Mouse (Mus musculus): ENCODE results near the gene Lyz2. TPM values are rescaled to one million over a fixed set of nuclear protein-coding genes. Genes with fewer than 3 reads are reported as not detected.
"Not testable (repeated sequence)": the region's sequence is repeated elsewhere in the genome, so short reads cannot be mapped to it uniquely, and the experiment has no call there.

Gene Lyz2
- total RNA-seq (2015): 25,165 and 27,808 TPM in 2 replicates
- total RNA-seq (2017): 22,947 and 27,911 TPM in 2 replicates

DNA sequence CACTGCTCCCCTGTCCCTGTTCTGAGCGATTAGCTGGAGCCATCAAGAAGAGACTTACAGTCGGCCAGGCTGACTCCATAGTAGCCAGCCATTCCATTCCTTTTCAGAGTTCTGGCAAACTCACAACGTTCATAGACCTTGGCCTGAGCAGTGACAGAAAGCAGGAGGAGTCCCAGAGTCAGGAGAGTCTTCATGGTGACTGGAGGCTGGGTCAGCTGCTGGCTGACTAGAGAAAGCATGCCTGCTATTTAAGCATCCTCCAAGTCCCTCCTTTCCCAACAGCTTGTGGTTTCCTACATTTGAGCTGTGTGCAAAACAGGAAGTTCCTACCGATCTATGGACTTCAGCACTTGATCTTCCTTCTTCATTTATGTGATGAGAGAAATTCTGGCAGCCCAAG lies at the start of gene Lyz2:
Gene Lyz2 (minus strand): TSS at position 273 of the 400 bp plus-strand sequence.
- peak; percentile 65 for ATAC-seq (ENCODE audit: poor library complexity, severe bottlenecking)

DNA sequence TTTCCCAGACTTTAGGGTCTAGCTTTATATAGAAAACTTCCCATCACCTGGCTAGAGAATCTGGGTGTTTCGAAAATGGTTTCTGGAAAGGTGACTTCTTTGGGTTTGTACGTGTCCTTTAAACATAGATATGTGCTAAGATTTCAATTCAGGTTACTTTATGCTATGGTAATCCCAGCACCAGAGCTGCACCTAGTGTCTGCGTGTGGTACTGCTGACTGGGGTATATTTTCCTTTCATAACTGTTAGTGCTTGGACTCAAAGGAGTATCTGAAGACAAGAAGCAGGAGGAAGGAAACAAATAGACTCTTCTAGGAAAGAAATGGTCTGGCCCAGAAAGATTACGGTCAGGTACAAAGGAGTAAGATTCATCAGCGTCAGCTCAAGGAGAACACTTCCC lies 48.4 kb upstream of the Lyz2 start:
- ATAC-seq (ENCODE audit: poor library complexity, severe bottlenecking): peak; percentile 99

DNA sequence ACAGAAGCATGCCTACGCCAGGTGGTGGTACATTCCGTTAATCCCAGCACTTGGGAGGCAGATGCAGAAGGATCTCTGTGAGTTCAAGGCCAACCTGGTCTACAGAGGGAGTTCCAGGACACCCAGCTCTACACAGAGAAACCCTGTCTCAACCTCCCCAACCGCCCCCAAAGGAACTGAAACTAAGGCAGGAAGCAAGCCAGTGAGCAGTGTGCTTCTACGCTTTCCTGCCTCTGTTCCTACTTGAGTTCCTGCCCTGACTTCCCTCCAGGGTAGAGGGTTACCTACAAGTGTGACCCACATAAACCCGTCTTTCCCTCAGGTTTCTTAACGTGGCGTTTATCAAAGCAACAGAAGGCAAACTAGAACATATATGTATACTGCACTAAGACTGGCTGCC lies 41.7 kb upstream of the Lyz2 start:
- peak; percentile 89 for ATAC-seq (ENCODE audit: poor library complexity, severe bottlenecking)

DNA sequence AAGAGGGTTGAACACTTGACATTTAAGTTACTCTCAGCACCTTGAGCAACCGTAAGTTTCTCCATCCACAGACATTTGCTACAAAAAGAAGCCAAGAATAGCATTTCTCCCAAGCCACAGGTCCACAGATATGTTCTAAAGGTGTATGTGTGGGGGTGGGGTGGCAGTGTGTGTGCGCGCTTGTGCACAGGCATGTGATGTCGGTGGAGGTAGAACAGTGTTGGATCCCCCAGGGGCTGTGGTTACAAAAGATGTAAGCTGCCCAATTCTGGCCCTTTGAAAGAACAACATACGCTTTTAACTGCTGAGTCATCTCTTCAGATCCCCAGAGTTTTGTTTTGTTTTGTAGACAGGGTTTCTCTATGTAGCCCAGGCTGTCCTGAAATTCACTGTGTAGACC lies 40.5 kb upstream of the Lyz2 start:
- no peak for ATAC-seq (ENCODE audit: poor library complexity, severe bottlenecking)

DNA sequence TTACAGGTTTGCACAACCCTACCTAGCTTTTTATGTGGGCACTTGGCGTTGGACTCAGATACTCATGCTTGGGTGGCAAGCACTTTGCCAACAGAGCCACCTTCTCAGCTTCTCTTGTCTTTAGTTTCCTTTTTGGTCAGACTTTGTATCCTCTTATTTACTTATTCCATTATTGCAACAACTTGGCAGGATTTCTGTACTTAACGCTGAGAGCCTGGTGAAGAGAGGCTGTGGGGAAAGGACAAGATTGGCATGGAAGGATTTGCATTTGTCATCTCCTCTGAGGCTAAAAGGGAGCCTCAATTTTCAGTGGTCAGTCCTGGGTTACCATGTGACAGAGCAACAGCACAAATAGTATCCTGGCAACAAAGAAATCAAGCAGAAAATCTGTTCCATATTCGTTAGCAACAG lies 38.5 kb upstream of the Lyz2 start:
- no peak for ATAC-seq (ENCODE audit: poor library complexity, severe bottlenecking)

DNA sequence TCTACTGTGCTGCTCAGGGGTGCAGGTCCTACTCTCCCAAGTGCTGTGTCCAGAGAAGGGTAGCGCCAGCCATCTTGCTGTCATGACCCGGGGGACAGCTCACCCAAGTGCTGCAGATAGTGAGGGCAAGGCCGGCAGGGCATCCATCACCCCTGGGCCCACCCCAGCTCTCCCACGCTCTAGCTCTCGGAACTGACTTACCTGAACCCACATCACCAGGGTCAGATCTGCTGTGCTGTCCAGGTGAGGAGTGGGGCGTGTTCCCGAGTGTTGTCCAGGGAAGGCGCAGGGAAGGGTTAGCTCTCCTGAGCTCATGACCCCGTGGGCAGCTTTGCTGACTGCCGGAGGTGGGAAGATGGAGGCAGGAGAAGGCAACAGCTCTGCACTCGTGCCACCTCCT lies 34.3 kb upstream of the Lyz2 start:
- no peak for ATAC-seq (ENCODE audit: poor library complexity, severe bottlenecking)

DNA sequence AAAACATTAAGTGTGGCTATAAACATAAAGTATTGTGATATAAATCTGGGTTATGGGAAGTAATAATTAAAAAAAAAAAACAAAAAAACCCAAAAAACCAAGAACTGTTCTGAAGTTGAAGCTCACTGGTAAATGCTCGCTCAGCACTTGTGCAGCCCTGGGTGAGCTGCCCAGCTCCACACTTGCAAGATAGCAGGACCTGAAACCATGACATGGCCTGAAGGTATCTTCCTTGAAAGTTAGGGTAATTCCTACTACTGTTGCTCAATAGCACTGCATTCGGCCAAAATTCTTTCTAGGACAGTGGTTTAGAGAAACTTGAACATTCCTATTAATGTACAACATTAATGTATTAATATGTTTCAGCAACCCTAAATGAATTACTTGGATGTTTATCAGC lies 31.0 kb upstream of the Lyz2 start:
- peak; percentile 69 for ATAC-seq (ENCODE audit: poor library complexity, severe bottlenecking)

DNA sequence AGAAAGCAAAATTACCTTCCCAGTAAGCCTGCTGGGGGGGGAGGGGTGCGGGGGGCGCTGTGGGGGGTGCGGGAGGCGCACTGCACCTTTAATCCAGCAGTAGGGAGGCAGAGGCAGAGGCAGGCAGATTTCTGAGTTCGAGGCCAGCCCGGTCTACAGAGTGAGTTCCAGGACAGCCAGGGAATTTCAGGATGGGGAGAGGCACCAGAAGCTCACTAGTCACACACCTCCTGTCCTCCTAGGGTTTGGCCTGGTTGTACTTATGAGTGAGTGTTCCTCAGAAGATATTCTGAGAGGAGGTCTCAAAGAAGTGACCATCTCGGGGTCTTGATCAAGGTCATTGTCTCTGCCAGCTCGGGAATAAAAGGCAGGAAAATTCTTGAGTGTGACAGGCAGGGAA lies 30.0 kb upstream of the Lyz2 start:
- ATAC-seq (ENCODE audit: poor library complexity, severe bottlenecking): no peak

DNA sequence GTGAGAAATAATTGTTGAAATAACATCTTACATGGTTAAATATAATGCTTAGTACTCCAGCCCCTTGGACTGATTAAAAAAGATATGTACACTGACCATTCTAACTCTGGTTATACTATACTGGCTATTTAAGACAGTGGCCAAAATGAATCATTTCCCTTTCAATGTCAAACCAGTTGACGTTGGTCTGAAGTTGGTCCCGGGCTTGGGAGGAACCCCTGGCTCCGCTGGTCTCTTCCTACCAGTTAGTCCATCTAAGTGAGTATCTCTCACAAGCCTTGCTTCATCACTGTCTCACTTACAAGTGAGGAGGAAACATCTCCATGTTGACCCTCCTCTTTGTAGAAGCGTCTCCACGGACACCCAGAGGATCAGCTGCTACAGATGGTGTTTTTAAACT lies 22.2 kb upstream of the Lyz2 start:
- ATAC-seq (ENCODE audit: poor library complexity, severe bottlenecking): no peak

DNA sequence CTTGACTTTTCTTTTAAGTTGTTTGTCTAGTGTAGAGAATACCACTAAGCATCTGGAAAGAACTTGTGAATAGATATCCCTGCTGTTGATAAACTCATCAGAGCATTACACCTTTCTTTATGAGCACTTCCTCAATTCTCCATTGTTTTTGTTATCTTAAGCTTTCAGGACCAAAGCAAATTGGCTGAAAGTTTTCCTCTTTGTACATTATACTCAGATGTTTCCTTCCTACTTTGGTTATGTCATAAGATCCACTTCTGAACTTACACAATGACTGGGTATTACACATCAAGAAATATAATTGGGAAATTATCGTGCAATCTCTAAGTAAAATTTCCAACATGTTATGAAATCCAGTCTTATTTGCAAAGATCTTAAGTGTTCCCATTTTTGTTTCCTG lies 19.6 kb upstream of the Lyz2 start:
- ATAC-seq (ENCODE audit: poor library complexity, severe bottlenecking): peak; percentile 75

DNA sequence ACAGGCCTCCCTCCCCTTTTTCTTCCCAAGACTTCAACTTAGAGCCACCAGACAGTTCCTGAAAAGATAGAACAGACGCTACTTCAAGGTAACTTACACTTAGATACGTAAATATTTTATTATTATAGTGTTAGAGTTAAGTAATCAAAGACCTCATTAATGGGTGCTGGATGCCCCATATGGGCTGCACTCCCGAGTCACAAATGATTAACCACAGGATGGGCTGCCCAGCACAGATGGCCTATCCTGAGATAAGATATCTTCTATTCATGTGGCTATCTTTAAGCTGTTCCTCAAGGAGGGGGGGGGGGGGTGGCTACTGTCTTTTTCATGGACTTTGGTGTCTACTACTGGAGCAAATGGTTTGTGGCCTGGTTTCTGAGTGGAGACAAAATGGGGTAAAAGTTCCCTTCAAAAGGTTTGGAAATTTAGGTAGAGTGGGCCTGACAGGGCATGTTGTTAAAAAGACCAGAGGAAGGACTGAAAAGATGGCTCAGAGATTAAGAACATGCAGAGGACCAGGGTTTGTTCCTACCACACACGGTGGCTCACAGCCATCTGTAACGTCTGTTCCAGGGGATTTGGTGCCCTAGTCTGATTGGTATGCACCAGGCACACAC lies 17.9 kb upstream of the Lyz2 start:
- no peak for ATAC-seq (ENCODE audit: poor library complexity, severe bottlenecking)

DNA sequence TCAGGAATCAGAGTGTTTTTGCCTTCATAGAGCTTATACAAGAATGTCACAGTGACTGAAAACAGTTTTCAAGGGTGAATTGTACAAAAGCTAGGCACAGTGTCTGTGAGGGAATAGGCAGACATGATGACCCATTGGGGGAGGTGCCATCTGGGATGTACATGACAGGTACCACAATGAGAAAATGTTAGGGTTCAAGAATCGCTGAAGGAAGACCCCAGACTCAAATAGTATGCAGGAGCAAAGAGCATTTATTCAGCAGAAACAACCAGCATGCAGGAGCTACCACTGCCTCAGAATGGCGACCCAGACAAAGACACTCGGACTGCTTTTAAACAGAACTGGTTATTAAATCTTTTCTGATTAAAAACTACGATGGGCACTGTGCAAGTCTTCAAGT lies 17.0 kb upstream of the Lyz2 start:
- ATAC-seq (ENCODE audit: poor library complexity, severe bottlenecking): no peak

DNA sequence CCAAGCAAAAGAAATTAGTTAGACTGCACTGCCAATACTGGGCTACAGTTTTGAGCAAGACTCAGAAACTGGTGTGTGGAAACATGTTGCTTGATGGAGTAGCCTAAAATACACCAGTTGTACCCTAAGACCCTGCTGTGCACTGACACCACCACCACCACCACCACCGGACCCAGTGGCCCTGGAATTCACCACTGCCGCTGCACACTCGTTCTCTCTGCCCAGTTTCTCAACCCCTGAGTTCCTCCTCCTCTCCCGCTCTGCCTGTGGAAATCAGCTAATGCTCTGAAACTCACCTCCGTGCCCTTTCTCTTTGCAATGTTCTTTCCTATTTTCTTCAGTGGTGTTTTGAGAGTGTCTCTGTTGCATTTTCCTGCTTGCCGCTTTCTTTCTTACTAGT lies 16.2 kb upstream of the Lyz2 start:
- peak; percentile 68 for ATAC-seq (ENCODE audit: poor library complexity, severe bottlenecking)

DNA sequence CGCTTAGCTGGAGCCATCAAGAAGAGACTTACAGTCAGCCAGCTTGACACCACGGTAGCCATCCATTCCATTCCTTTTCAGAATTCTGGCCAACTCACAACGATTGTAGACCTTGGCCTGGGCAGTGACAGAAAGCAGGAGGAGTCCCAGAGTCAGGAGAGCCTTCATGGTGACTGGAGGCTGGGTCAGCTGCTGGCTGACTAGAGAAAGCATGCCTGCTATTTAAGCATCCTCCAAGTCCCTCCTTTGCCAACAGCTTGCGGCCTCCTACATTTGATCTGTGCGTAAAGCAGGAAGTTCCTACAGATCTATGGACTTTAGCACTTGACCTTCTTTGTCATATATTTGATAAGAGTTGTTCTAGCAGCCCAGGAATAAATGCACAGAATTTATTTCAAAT lies 10.6 kb upstream of the Lyz2 start, which contains the start of gene Lyz1:
Gene Lyz1 (minus strand): TSS at position 198 of the 400 bp plus-strand sequence.
- ATAC-seq (ENCODE audit: poor library complexity, severe bottlenecking): peak; percentile 49

DNA sequence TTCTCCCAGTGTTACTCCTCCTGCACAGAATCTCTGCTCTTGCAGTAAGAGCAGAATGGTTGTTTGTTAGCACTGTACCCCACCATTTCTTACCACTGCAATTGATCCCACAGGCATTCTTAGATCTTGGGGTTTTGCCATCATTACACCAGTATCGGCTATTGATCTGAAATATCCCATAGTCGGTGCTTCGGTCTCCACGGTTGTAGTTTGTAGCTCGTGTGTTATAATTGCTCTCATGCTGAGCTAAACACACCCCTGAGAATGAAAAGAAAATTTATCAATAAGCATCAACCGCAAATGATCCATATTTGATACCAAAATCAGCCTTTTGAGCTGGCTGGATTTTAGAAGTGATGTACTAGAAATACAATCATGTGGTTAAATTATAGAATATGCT lies 8.8 kb upstream of the Lyz2 start:
- not testable (repeated sequence) for ATAC-seq (ENCODE audit: poor library complexity, severe bottlenecking)

DNA sequence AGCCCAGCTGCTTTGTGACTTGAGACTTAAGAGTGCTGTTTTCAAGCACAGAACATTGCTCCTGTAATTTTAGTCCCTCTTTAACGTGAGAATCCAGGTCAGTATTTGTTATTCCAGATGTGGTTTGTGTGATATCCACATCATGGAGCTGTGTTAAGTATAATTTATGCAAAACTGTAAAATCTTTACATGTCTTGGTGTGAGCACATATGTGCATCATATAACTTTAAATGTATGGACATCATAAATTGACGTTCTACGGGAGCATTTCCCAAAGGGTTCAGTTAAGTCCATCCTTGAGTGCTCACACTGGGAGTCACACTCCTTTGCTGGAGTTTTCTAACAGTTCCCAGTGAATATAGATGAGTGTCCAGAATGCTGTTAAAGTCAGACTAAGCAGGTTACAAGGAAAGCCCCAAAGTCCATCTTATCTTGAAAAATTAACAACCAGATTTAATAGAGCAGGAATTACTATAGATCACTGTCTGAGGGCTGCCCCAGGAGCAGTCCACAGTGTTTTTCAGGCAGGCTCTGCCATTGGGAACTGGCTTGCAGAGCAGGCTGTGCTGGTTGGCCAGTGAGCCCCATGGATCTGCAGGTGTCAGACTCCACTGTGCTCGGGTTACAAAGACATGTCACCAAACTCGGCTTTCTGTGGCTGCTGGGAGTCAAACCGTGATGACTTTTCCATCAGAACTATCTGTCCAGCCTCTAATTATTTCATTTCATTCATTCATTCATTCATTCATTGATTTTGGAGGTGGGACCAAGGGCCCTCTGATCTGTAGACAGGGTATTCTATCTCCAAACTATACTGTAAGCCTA lies 8.1 kb upstream of the Lyz2 start:
- ATAC-seq (ENCODE audit: poor library complexity, severe bottlenecking): no peak

DNA sequence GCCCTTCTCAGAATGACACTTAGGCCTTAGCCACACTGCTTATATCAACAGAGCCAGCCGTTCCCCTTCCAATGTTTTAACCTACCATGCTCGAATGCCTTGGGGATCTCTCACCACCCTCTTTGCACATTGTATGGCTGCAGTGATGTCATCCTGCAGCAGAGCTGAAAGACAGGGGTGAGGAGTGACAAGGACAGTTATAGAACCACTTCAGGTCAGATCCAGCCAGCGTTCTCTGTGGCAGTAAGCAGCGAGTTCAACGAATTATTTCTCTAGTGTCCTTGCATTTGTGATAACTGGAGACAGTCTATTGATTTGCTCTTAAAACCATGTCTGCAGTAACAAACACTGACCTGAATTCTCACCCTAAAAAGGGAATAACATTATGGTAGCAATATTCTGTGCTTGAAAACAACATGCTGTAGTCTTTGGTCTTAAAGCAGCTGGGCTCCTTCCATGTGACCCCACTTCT lies 6.9 kb upstream of the Lyz2 start:
- not testable (repeated sequence) for ATAC-seq (ENCODE audit: poor library complexity, severe bottlenecking)

DNA sequence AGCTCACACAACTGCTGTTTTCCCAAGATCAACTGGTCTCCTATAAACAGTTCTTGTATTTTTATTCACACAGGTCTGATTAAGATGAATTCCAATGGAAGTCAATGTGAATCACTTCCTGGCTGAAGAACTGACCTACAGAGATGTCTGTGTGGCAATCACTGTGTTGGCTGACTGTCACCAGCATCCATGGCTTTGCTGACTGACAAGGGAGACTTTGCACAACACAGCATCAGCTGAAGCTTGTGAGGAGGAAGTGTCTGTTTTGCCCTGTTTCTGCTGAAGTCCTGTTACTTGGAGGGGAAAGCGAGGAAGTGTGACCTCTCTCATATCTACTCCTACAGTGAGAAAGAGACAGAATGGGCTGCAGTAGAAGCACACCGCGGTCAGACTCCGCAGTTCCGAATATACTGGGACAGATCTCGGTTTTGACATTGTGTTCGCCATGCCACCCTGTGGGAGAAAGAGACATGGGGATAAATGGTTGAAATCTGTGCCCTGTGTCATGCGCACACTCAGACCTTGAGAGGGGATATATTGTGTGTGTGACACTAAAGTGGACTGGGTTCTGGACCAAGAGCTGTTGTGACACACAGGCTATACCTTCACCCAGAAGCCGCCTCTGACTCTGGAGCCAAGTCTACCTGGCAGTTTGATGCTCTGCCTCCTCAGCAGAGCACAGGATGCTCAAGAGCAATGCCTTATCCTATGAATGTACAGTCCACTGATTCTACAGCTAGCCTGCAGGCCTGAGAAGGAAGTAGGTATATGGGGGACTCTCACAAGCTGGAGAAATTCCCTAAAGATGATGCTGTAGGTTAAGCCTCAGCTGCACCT lies 6.3 kb upstream of the Lyz2 start:
- peak; percentile 71 for ATAC-seq (ENCODE audit: poor library complexity, severe bottlenecking)

DNA sequence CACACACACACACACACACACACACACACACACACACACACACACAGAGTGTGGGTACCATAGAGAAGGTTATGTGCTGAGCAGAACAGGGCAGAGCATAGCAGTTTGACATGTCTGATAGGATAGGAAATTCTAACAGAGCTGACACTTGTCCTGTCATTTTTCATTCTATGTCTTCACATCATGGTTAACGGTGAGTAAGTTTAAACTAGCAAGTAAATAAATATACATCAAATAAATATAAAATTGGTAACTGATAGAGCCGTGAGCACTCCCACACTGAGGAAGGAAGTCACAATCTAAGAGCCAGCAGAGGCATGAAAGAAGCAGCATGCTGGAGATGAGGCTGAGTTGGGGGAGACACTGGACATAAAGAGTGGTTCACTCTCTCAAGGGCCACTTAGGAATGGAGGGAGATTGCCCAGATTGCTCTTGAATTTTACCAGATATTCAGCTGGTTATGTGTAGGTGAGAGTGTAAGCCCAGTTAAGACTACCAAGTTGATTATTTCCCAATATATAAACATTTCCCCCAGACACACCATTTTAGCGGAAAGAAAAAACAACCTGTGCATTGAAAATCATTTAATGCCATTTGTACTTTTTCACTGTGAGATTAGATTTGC lies 5.2 kb upstream of the Lyz2 start:
- no peak for ATAC-seq (ENCODE audit: poor library complexity, severe bottlenecking)

DNA sequence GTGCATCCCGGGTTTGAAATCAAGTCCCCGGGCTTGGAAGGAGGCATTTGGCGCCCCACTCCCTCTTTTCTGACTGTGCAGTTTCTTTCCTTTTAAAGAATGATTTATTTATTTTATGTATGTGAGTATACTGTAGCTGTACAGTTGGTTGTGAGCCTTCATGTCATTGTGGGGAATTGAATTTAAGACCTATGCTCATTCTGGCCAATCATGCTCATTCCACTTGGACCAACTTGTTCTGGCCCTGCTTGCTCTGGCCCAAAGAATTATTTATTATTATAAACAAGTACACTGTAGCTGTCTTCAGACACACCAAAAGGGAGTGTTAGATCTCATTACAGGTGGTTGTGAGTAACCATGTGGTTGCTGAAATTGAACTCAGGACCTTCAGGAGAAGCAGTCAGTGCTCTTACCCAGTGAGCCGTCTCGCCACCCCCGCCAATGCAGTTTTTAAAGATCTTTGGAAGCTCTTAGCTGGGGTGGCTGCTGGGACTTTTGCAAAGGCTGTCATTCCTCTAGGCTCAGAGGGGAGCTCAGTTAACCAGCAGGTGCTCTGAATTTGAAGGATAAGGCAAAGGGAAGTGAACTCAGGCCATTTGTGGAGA lies 4.3 kb upstream of the Lyz2 start:
- ATAC-seq (ENCODE audit: poor library complexity, severe bottlenecking): no peak
